Mouse (Mus musculus) kidney, adult 2 months (tissue): ENCODE measurements around the gene Snx20. TPM values are rescaled to one million over a fixed set of nuclear protein-coding genes. Genes with fewer than 3 reads are reported as not detected.

ENCODE experiments used
- DNase-seq: peaks from one replicate; pipeline ENCODE4 v3.0.0; 2021
- H3K27ac ChIP-seq: fragments of 200-500 bp; 2 replicates; pipeline ENCODE4 v1.5.1; 2012; ENCODE audit warnings: low read depth, low read length, control low read depth, inconsistent platforms; ENCODE audit not compliant: insufficient read depth
- H3K27me3 ChIP-seq: fragments of 200-500 bp; replicated peaks from 2 replicates; pipeline ENCODE4 v1.6.1; 2012; ENCODE audit warnings: mild to moderate bottlenecking, moderate library complexity, low read length, inconsistent platforms; ENCODE audit not compliant: control insufficient read depth, insufficient read depth
- H3K36me3 ChIP-seq: fragments of 200-500 bp; 2 replicates; pipeline ENCODE4 v1.6.1; 2012; ENCODE audit warnings: mild to moderate bottlenecking, moderate library complexity, low read length, inconsistent platforms; ENCODE audit not compliant: control insufficient read depth, insufficient read depth
- H3K4me1 ChIP-seq: fragments of 200-500 bp; 2 replicates; pipeline ENCODE4 v1.6.1; 2011; ENCODE audit warnings: low read length; ENCODE audit not compliant: control insufficient read depth, insufficient read depth
- H3K4me3 ChIP-seq: fragments of 200-500 bp; 2 replicates; pipeline ENCODE4 v1.5.1; 2011; ENCODE audit warnings: mild to moderate bottlenecking, low read depth, low read length, control low read depth; ENCODE audit not compliant: insufficient read depth
- CTCF ChIP-seq: fragments of 200-500 bp; conservative IDR thresholded peaks from 2 replicates; pipeline ENCODE4 v1.5.1; 2011; ENCODE audit warnings: low read depth, mild to moderate bottlenecking, control low read depth, low read length, moderate library complexity, mixed read lengths; ENCODE audit not compliant: insufficient read depth, insufficient read length
- POLR2A ChIP-seq: fragments of 200-500 bp; IDR thresholded peaks from one replicate; pipeline ENCODE4 v1.6.1; 2011; ENCODE audit warnings: low read depth, low read length, control low read depth
- WGBS: fragments of 180-500 bp; shearing (Covaris S2); methylation state at CpG from one replicate; pipeline ENCODE4 v1.1.7; 2018; 5-methylcytosine and 5-hydroxymethylcytosine counted together
- polyA plus RNA-seq: library from polyadenylated mRNA; depleted of rRNA; stranded (reverse); fragments of >200 nt; gene quantifications from 2 replicates; pipeline ENCODE4 v1.2.3, GENCODE M21; 2012

Gene Snx20
- polyA plus RNA-seq, 1 experiment, result 2.0 TPM

- no peak overlapping the region for H3K4me3 ChIP-seq
- no peaks in the 10 kb centered on the region for H3K27me3 ChIP-seq
- H3K36me3 ChIP-seq, result no peaks in the 10 kb centered on the region
- no peaks in the 10 kb centered on the region for H3K4me1 ChIP-seq
- H3K27ac ChIP-seq, result no peak overlapping the region
- TF ChIP-seq CTCF, result no peak
- no peak for TF ChIP-seq POLR2A
- 18% methylated on average over 10 of the region's 10 CpGs for WGBS
- DNase-seq, result no peak
Measured at GRCm38 (mm10) chr8:88603446-88603989, 32.4 kb downstream of the Snx20 start.

DNA sequence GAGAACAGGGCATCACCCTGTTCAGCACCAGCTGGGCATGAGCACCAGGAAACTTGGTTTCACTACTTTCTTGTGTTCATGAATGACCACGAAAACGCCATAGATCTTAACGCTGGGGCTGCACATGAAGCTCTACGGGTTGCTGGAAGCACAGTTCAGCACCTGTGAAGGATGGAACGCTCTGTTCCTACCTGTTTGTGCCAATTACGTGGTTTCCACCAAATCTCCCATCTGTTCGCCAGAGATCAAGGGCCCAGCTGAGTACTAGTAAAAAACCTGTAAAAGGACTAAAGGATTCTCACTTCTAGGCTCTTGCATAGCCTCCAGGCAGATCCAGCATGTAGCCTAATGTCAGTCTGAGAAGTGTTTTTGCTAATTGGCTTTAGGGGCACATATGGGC, 36.4 kb downstream of the Snx20 start:
- H3K27ac ChIP-seq, result no peak overlapping the region
- H3K4me1 ChIP-seq, result no peaks in the 10 kb centered on the region
- TF ChIP-seq POLR2A, result no peak
- TF ChIP-seq CTCF, result no peak
- H3K36me3 ChIP-seq, result no peaks in the 10 kb centered on the region
- H3K27me3 ChIP-seq, result no peaks in the 10 kb centered on the region
- H3K4me3 ChIP-seq, result no peak overlapping the region
- 81% methylated on average over 7 of the region's 7 CpGs for WGBS
- no peak for DNase-seq

GRCm38 (mm10) chr8:88598578-88598977, 37.4 kb downstream of the Snx20 start:
- no peaks in the 10 kb centered on the region for H3K27me3 ChIP-seq
- 77% methylated on average over 5 of the region's 5 CpGs for WGBS
- no peak overlapping the region for H3K27ac ChIP-seq
- H3K4me1 ChIP-seq, result no peaks in the 10 kb centered on the region
- no peaks in the 10 kb centered on the region for H3K36me3 ChIP-seq
- no peak overlapping the region for H3K4me3 ChIP-seq
- DNase-seq, result no peak
- TF ChIP-seq POLR2A (no peak), CTCF (no peak)

- Histone ChIP-seq H3K4me3 (no peak overlapping the region), H3K27me3 (no peaks in the 10 kb centered on the region), H3K4me1 (no peaks in the 10 kb centered on the region), H3K36me3 (no peaks in the 10 kb centered on the region), H3K27ac (no peak overlapping the region)
- DNase-seq, result no peak
- WGBS, result 77% methylated on average over 12 of the region's 12 CpGs
- TF ChIP-seq POLR2A (no peak), CTCF (no peak)
Measured at GRCm38 (mm10) chr8:88596042-88596441, 39.9 kb downstream of the Snx20 start.

GRCm38 (mm10) chr8:88593947-88594346, 42.0 kb downstream of the Snx20 start:
- Histone ChIP-seq H3K36me3 (no peaks in the 10 kb centered on the region), H3K4me3 (no peak overlapping the region), H3K27me3 (no peaks in the 10 kb centered on the region), H3K27ac (no peak overlapping the region), H3K4me1 (no peaks in the 10 kb centered on the region)
- 100% methylated on average over 1 of the region's 1 CpGs for WGBS
- TF ChIP-seq CTCF (no peak), POLR2A (no peak)
- DNase-seq, result no peak

DNA sequence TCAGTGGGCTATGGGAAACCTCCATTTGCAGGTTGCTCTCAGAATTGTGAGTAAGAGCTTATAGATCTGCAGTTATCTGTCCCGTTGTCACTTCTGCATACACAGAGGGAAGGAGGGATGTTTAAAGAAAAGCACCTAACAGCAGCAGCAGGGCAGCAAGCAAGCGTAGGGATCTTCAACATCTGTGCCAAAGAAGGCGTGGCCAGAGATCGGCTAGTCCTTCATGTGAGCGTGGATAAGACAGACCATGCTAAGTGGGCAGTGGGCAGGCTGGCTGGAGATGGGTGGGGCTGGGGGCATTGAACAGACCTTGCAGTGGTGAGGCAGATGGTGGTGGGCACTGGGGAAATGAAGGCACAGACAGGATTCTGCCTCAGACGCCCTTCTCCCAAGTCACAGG, 45.7 kb downstream of the Snx20 start:
- no peaks in the 10 kb centered on the region for H3K36me3 ChIP-seq
- 69% methylated on average over 6 of the region's 6 CpGs for WGBS

DNA sequence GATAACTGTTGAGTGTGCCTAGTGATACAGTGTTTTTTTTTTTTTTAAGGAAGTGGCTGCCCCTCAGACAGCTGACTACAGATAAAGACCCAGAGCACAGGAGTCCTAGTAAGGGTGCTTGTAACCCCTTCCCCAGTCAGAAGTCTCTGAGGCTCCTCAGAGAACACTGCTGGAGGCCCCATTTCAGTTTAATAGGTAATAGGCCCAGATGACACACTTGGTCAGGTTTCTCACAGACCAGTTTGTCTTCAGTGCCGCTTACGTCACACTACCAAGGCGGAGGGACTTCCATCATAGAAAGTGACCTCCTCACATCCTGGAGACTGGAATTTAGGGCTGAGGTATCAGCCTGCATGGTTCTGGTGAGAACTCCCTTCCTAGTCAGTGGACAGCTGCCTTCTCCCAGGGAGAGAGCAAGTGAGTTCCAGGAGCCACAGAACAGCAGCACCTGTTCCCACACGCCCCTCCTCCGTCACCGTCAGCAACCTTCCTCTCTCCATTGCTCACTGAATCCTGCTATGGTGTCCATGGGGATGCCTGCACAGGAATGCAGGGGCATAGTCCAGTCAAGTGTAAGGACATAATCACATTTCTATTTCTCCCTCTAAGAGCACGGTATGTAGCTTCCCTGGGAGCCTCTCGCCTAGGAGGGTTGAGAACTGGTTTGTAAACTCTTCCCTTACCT, 47.6 kb downstream of the Snx20 start:
- TF ChIP-seq POLR2A, result no peak
- no peak for TF ChIP-seq CTCF
- Histone ChIP-seq H3K27me3 (no peaks in the 10 kb centered on the region), H3K4me1 (no peaks in the 10 kb centered on the region), H3K36me3 (no peaks in the 10 kb centered on the region), H3K27ac (no peak overlapping the region), H3K4me3 (no peak overlapping the region)
- 63% methylated on average over 8 of the region's 8 CpGs for WGBS
- no peak for DNase-seq

More for the DNA sequence above, 45.7 kb downstream of the Snx20 start:
- no peaks in the 10 kb centered on the region for H3K27me3 ChIP-seq
- no peak overlapping the region for H3K4me3 ChIP-seq
- no peak overlapping the region for H3K27ac ChIP-seq
- DNase-seq, result no peak
- H3K4me1 ChIP-seq, result no peaks in the 10 kb centered on the region
- TF ChIP-seq POLR2A, result no peak
- TF ChIP-seq CTCF, result no peak
